Comparison of ENCODE assay signal across 25 mouse cellular contexts in genomic region chr9:71550176-71550575, GRCm38 (mm10). TPM values are rescaled to one million over a fixed set of nuclear protein-coding genes. Genes with fewer than 3 reads are reported as not detected.
"Had no signal": no experiment of that assay in that cellular context is flagged by ENCODE, and none has a peak within 500 bp of the region (broad histone marks: within the 10 kb centered on the region; RNA-seq: fewer than 3 reads in every experiment).

No protein-coding gene starts in this region.

- H3K4me3 ChIP-seq: gastrocnemius, adult 2 months; heart, embryonic 10.5 days; heart, embryonic 12.5 days; hindbrain, embryonic 10.5 days; hindbrain, embryonic 12.5 days; intestine, embryonic 15.5 days; limb, embryonic 13.5 days; limb, embryonic 15.5 days; liver, embryonic 12.5 days had no signal

- H3K27ac ChIP-seq: gastrocnemius, adult 2 months; heart, embryonic 10.5 days; hindbrain, embryonic 10.5 days; hindbrain, embryonic 12.5 days; hindbrain, embryonic 14.5 days; intestine, embryonic 15.5 days; limb, embryonic 13.5 days; limb, embryonic 15.5 days; liver, embryonic 12.5 days; liver, embryonic 14.5 days had no signal

- DNase-seq: gastrocnemius, adult 2 months; gastrocnemius, postnatal 10 days; gastrocnemius, postnatal 25 days; heart, adult 18-20 months; heart, postnatal 10 days; heart, postnatal 4 days; kidney, adult 18-20 months; kidney, adult 8-10 months; kidney, postnatal 10 days; kidney, postnatal 25 days; kidney, postnatal 4 days; layer of hippocampus, adult 9-11 months; layer of hippocampus, postnatal 36 days; left cerebral cortex, postnatal 4 days had no signal

RNA-seq across cellular contexts. Expression of gene Myzap, which starts 42.0 kb away (rescaled TPM):
- total RNA-seq: granulocyte monocyte progenitor cell, adult 5-6 weeks had no signal
